Mouse (Mus musculus): ENCODE measurements around the gene Elmo1. TPM values are rescaled to one million over a fixed set of nuclear protein-coding genes. Genes with fewer than 3 reads are reported as not detected.

Elmo1 gene
- polyA plus RNA-seq, 1 experiment from 2014 or later = 12.2 TPM

GRCm38 (mm10) chr13:20272562-20272961, 182.2 kb downstream of the Elmo1 start:
- no peaks in the 10 kb centered on the region for H3K27me3 ChIP-seq (ENCODE audit: control insufficient read depth, insufficient read depth, low read length)
- H3K4me3 ChIP-seq (ENCODE audit: low read depth, low read length) = no peak overlapping the region
- H3K9me3 ChIP-seq (ENCODE audit: control insufficient read depth, low read depth, low read length) = no peaks in the 10 kb centered on the region
- H3K9ac ChIP-seq (replicated peaks; ENCODE audit: low read depth, low read length) = no peak overlapping the region
- 50% methylated on average over 6 of the region's 6 CpGs for WGBS
- H3K4me2 ChIP-seq (replicated peaks; ENCODE audit: low read depth, low read length) = no peak overlapping the region
- H3K36me3 ChIP-seq (ENCODE audit: control insufficient read depth, insufficient read depth, low read length) = no peaks in the 10 kb centered on the region
- no peak overlapping the region for H3K27ac ChIP-seq (ENCODE audit: low read length)
- no peaks in the 10 kb centered on the region for H3K4me1 ChIP-seq (ENCODE audit: control insufficient read depth, insufficient read depth, low read length)
- ATAC-seq (ENCODE audit: insufficient number of reproducible peaks, insufficient read depth, low FRiP score, low read depth) = no peak

- Histone ChIP-seq H3K4me1 (ENCODE audit: control insufficient read depth, insufficient read depth, low read length) (no peaks in the 10 kb centered on the region), H3K27me3 (ENCODE audit: control insufficient read depth, insufficient read depth, low read length) (no peaks in the 10 kb centered on the region), H3K4me3 (ENCODE audit: low read depth, low read length) (no peak overlapping the region), H3K9ac (replicated peaks; ENCODE audit: low read depth, low read length) (no peak overlapping the region), H3K36me3 (ENCODE audit: control insufficient read depth, insufficient read depth, low read length) (no peaks in the 10 kb centered on the region), H3K9me3 (ENCODE audit: control insufficient read depth, low read depth, low read length) (no peaks in the 10 kb centered on the region), H3K4me2 (replicated peaks; ENCODE audit: low read depth, low read length) (no peak overlapping the region), H3K27ac (ENCODE audit: low read length) (no peak overlapping the region)
- ATAC-seq (ENCODE audit: insufficient number of reproducible peaks, insufficient read depth, low FRiP score, low read depth) = no peak
- 64% methylated on average over 2 of the region's 2 CpGs for WGBS
Measured at GRCm38 (mm10) chr13:20279889-20280288, 189.5 kb downstream of the Elmo1 start.

- WGBS = 67% methylated on average over 7 of the region's 7 CpGs
- Histone ChIP-seq H3K9me3 (ENCODE audit: control insufficient read depth, low read depth, low read length) (no peaks in the 10 kb centered on the region), H3K4me2 (replicated peaks; ENCODE audit: low read depth, low read length) (no peak overlapping the region), H3K27me3 (ENCODE audit: control insufficient read depth, insufficient read depth, low read length) (no peaks in the 10 kb centered on the region), H3K4me3 (ENCODE audit: low read depth, low read length) (no peak overlapping the region), H3K27ac (ENCODE audit: low read length) (no peak overlapping the region), H3K36me3 (ENCODE audit: control insufficient read depth, insufficient read depth, low read length) (no peaks in the 10 kb centered on the region), H3K9ac (replicated peaks; ENCODE audit: low read depth, low read length) (no peak overlapping the region), H3K4me1 (ENCODE audit: control insufficient read depth, insufficient read depth, low read length) (peaks cover 5% of the 10 kb centered on the region; the same call in 1 of the 2 replicates)
- ATAC-seq (ENCODE audit: insufficient number of reproducible peaks, insufficient read depth, low FRiP score, low read depth) = no peak
Measured at GRCm38 (mm10) chr13:20283891-20284290, 193.5 kb downstream of the Elmo1 start.

- Histone ChIP-seq H3K4me3 (ENCODE audit: low read depth, low read length) (no peak overlapping the region), H3K4me2 (replicated peaks; ENCODE audit: low read depth, low read length) (no peak overlapping the region), H3K9me3 (ENCODE audit: control insufficient read depth, low read depth, low read length) (no peaks in the 10 kb centered on the region), H3K36me3 (ENCODE audit: control insufficient read depth, insufficient read depth, low read length) (no peaks in the 10 kb centered on the region), H3K9ac (replicated peaks; ENCODE audit: low read depth, low read length) (no peak overlapping the region), H3K27ac (ENCODE audit: low read length) (no peak overlapping the region), H3K4me1 (ENCODE audit: control insufficient read depth, insufficient read depth, low read length) (peaks cover 5% of the 10 kb centered on the region; the same call in 1 of the 2 replicates), H3K27me3 (ENCODE audit: control insufficient read depth, insufficient read depth, low read length) (no peaks in the 10 kb centered on the region)
- 80% methylated on average over 6 of the region's 6 CpGs for WGBS
- ATAC-seq (ENCODE audit: insufficient number of reproducible peaks, insufficient read depth, low FRiP score, low read depth) = no peak
Measured at GRCm38 (mm10) chr13:20286680-20287079, 196.3 kb downstream of the Elmo1 start.

- Histone ChIP-seq H3K9ac (replicated peaks; ENCODE audit: low read depth, low read length) (no peak overlapping the region), H3K4me3 (ENCODE audit: low read depth, low read length) (no peak overlapping the region), H3K27me3 (ENCODE audit: control insufficient read depth, insufficient read depth, low read length) (no peaks in the 10 kb centered on the region), H3K9me3 (ENCODE audit: control insufficient read depth, low read depth, low read length) (no peaks in the 10 kb centered on the region), H3K27ac (ENCODE audit: low read length) (no peak overlapping the region), H3K4me1 (ENCODE audit: control insufficient read depth, insufficient read depth, low read length) (peaks cover 5% of the 10 kb centered on the region; the same call in 1 of the 2 replicates), H3K4me2 (replicated peaks; ENCODE audit: low read depth, low read length) (no peak overlapping the region), H3K36me3 (ENCODE audit: control insufficient read depth, insufficient read depth, low read length) (no peaks in the 10 kb centered on the region)
- 39% methylated on average over 7 of the region's 7 CpGs for WGBS
- no peak; the same call in 1 of the 2 replicates for ATAC-seq (ENCODE audit: insufficient number of reproducible peaks, insufficient read depth, low FRiP score, low read depth)
Measured at GRCm38 (mm10) chr13:20288393-20288792, 198.0 kb downstream of the Elmo1 start.

GRCm38 (mm10) chr13:20290412-20290811, 200.0 kb downstream of the Elmo1 start:
- no peaks in the 10 kb centered on the region for H3K36me3 ChIP-seq (ENCODE audit: control insufficient read depth, insufficient read depth, low read length)
- H3K9ac ChIP-seq (replicated peaks; ENCODE audit: low read depth, low read length) = no peak overlapping the region
- H3K4me2 ChIP-seq (replicated peaks; ENCODE audit: low read depth, low read length) = no peak overlapping the region
- peaks cover 5% of the 10 kb centered on the region; the same call in 1 of the 2 replicates for H3K4me1 ChIP-seq (ENCODE audit: control insufficient read depth, insufficient read depth, low read length)
- no peaks in the 10 kb centered on the region for H3K9me3 ChIP-seq (ENCODE audit: control insufficient read depth, low read depth, low read length)
- H3K27ac ChIP-seq (ENCODE audit: low read length) = no peak overlapping the region
- no peak for ATAC-seq (ENCODE audit: insufficient number of reproducible peaks, insufficient read depth, low FRiP score, low read depth)
- no peaks in the 10 kb centered on the region for H3K27me3 ChIP-seq (ENCODE audit: control insufficient read depth, insufficient read depth, low read length)
- WGBS = 70% methylated on average over 10 of the region's 10 CpGs
- H3K4me3 ChIP-seq (ENCODE audit: low read depth, low read length) = no peak overlapping the region

GRCm38 (mm10) chr13:20292348-20292747, 202.0 kb downstream of the Elmo1 start:
- Histone ChIP-seq H3K36me3 (ENCODE audit: control insufficient read depth, insufficient read depth, low read length) (no peaks in the 10 kb centered on the region), H3K9me3 (ENCODE audit: control insufficient read depth, low read depth, low read length) (no peaks in the 10 kb centered on the region), H3K27me3 (ENCODE audit: control insufficient read depth, insufficient read depth, low read length) (no peaks in the 10 kb centered on the region), H3K27ac (ENCODE audit: low read length) (no peak overlapping the region), H3K4me3 (ENCODE audit: low read depth, low read length) (no peak overlapping the region), H3K4me1 (ENCODE audit: control insufficient read depth, insufficient read depth, low read length) (peaks cover 5% of the 10 kb centered on the region; the same call in 1 of the 2 replicates), H3K4me2 (replicated peaks; ENCODE audit: low read depth, low read length) (no peak overlapping the region), H3K9ac (replicated peaks; ENCODE audit: low read depth, low read length) (no peak overlapping the region)
- peak; percentile 62; the same call in 1 of the 2 replicates for ATAC-seq (ENCODE audit: insufficient number of reproducible peaks, insufficient read depth, low FRiP score, low read depth)
- 0% methylated on average over 5 of the region's 5 CpGs for WGBS

- H3K4me2 ChIP-seq (replicated peaks; ENCODE audit: low read depth, low read length) = no peak overlapping the region
- H3K27me3 ChIP-seq (ENCODE audit: control insufficient read depth, insufficient read depth, low read length) = no peaks in the 10 kb centered on the region
Measured at GRCm38 (mm10) chr13:20295278-20295970, 205.0 kb downstream of the Elmo1 start.

GRCm38 (mm10) chr13:20297841-20298240, 207.4 kb downstream of the Elmo1 start:
- no peak overlapping the region for H3K4me3 ChIP-seq (ENCODE audit: low read depth, low read length)

More at GRCm38 (mm10) chr13:20295278-20295970, 205.0 kb downstream of the Elmo1 start:
- Histone ChIP-seq H3K4me3 (ENCODE audit: low read depth, low read length) (no peak overlapping the region), H3K9me3 (ENCODE audit: control insufficient read depth, low read depth, low read length) (no peaks in the 10 kb centered on the region), H3K4me1 (ENCODE audit: control insufficient read depth, insufficient read depth, low read length) (no peaks in the 10 kb centered on the region), H3K9ac (replicated peaks; ENCODE audit: low read depth, low read length) (no peak overlapping the region), H3K27ac (ENCODE audit: low read length) (no peak overlapping the region), H3K36me3 (ENCODE audit: control insufficient read depth, insufficient read depth, low read length) (no peaks in the 10 kb centered on the region)
- 76% methylated on average over 16 of the region's 16 CpGs for WGBS
- ATAC-seq (ENCODE audit: insufficient number of reproducible peaks, insufficient read depth, low FRiP score, low read depth) = no peak

More at GRCm38 (mm10) chr13:20297841-20298240, 207.4 kb downstream of the Elmo1 start:
- 17% methylated on average over 3 of the region's 3 CpGs for WGBS
- Histone ChIP-seq H3K9ac (replicated peaks; ENCODE audit: low read depth, low read length) (no peak overlapping the region), H3K27me3 (ENCODE audit: control insufficient read depth, insufficient read depth, low read length) (no peaks in the 10 kb centered on the region), H3K9me3 (ENCODE audit: control insufficient read depth, low read depth, low read length) (no peaks in the 10 kb centered on the region), H3K36me3 (ENCODE audit: control insufficient read depth, insufficient read depth, low read length) (no peaks in the 10 kb centered on the region), H3K4me1 (ENCODE audit: control insufficient read depth, insufficient read depth, low read length) (no peaks in the 10 kb centered on the region), H3K4me2 (replicated peaks; ENCODE audit: low read depth, low read length) (no peak overlapping the region), H3K27ac (ENCODE audit: low read length) (no peak overlapping the region)
- no peak for ATAC-seq (ENCODE audit: insufficient number of reproducible peaks, insufficient read depth, low FRiP score, low read depth)

Measured in stomach, embryonic 14.5 days (tissue).